Mouse (Mus musculus) Patski (cell line): ENCODE measurements around the gene Phf21a. TPM values are rescaled to one million over a fixed set of nuclear protein-coding genes. Genes with fewer than 3 reads are reported as not detected.
"Not testable (repeated sequence)": the region's sequence is repeated elsewhere in the genome, so short reads cannot be mapped to it uniquely, and the experiment has no call there.

Experiments used
- ATAC-seq: fragments of 100-300 bp; one replicate; pipeline ENCODE4 v1.8.0; 2021
- CTCF ChIA-PET: fragments of 350-600 bp; sonication (Branson Sonifier 250); formaldehyde crosslinking; loops from one replicate; lab custom pipeline; 2022; ENCODE audit warnings: inconsistent platforms; lab: Charles Lee
- POLR2A ChIA-PET: fragments of 350-600 bp; sonication (Branson Sonifier 250); formaldehyde crosslinking; loops from one replicate; lab custom pipeline; 2022; ENCODE audit warnings: antibody characterized with exemption, inconsistent platforms; lab: Charles Lee
- DNase-seq: peaks from one replicate; pipeline ENCODE4 v3.0.0-alpha.2; 2011; ENCODE audit warnings: low read depth, low spot score
- H3K27me3 ChIP-seq: fragments of 371-371 bp; one replicate; pipeline ENCODE4 v1.5.1; 2021
- CTCF ChIP-seq: fragments of 100-300 bp; IDR thresholded peaks from one replicate; pipeline ENCODE4 v1.5.1; 2021
- in situ Hi-C: fragments of 300-500 bp; cut with MboI; formaldehyde crosslinking; loops from 3 replicates; pipeline ENCODE4 v1.11.1; 2018; ENCODE audit warnings: low pct_unique_long_range_greater_than_20kb, mixed read lengths
- polyA plus RNA-seq: library from polyadenylated mRNA; unstranded; gene quantifications from one replicate; pipeline ENCODE4 v1.2.3, GENCODE M21; 2021

Gene Phf21a
- polyA plus RNA-seq, 1 experiment from 2014 or later: 69.9 TPM

- DNase-seq: no peak
- ATAC-seq: no peak
- peaks cover 4% of the 10 kb centered on the region for H3K27me3 ChIP-seq
Observed at GRCm38 (mm10) chr2:92392318-92393264, 299.7 kb downstream of the Phf21a start.

DNA sequence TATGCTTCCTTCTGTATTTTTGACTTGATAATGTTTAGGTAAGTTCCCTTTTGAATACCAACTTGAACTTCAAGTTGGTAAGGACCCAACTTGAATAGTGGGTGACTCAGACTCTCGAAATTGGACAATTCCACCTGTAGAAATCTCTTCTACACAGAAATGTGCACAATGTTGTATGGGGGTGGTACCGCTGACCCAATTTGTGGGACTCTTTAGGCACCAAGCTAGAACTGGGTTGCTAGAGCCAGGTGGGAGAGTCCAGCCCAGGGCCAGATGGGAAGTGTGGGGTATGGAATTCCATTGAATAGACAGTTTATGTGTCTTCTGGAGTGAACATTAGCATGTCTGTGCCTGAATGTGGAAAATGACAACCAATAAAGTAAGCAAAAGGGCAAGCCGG is 302.6 kb downstream of the Phf21a start:
- in situ Hi-C loops: no loop called here
- no peak for TF ChIP-seq CTCF

More at GRCm38 (mm10) chr2:92392318-92393264, 299.7 kb downstream of the Phf21a start:
- ChIA-PET POLR2A (no interaction called here), CTCF (no interaction called here)
- in situ Hi-C loops: no loop called here
- TF ChIP-seq CTCF: no peak

GRCm38 (mm10) chr2:92397436-92397835 is 304.5 kb downstream of the Phf21a start:
- no peak for TF ChIP-seq CTCF
- ChIA-PET POLR2A (no interaction called here), CTCF (no interaction called here)
- peaks cover 4% of the 10 kb centered on the region for H3K27me3 ChIP-seq
- no peak for DNase-seq
- in situ Hi-C loops: no loop called here
- ATAC-seq: no peak

More for the DNA sequence above, 302.6 kb downstream of the Phf21a start:
- ATAC-seq (no peak), DNase-seq (no peak)
- POLR2A ChIA-PET: no interaction called here
- CTCF ChIA-PET: no interaction called here
- H3K27me3 ChIP-seq: peaks cover 4% of the 10 kb centered on the region

DNA sequence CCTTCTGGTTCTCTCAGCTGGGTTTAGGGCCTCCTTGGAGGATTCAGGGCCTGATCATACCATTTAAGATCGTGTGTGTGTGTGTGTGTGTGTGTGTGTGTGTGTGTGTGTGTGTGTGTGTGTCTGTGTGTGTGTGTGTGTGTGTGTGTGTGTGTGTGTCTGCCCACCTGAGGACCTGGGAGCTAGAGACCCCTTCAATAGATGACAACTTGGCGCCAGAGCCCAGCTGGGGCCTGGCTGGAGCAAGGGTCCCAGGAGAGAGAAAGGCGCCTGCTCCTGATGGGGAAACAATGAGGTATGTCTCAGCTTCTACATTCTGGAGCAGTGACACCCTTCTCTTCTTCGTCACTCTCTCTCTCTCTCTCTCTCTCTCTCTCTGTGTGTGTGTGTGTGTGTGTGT is 307.0 kb downstream of the Phf21a start:
- not testable (repeated sequence) for ATAC-seq

DNA sequence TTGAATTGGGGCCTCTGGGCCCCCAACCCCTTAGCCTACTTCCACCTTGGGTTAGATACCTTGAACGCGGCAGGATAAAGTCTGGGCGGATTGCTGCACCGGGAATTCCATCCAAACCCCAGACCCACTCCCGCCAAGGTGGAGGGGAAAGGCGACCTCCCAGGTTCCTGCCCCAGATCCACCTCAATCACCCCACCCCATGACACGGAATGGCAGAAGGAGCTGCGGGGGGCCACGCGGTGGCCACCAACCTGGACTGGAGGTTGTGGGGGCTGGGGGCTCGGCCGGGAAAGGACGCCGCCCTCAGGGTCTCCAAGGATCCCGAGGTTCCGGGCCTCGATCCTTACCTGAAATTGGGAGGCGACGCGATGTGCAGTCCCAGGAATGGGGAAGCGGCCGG is 307.8 kb downstream of the Phf21a start:
- in situ Hi-C loops: no loop called here
- DNase-seq (no peak), ATAC-seq (no peak)
- TF ChIP-seq CTCF: no peak
- ChIA-PET POLR2A (no interaction called here), CTCF (interaction anchor here (1.8 kb wide), 1 partner anchor 21 kb away, joined by 6 read pairs; no protein-coding TSS in a partner anchor)
- H3K27me3 ChIP-seq: no peaks in the 10 kb centered on the region

More for the DNA sequence above, 307.0 kb downstream of the Phf21a start:
- in situ Hi-C loops, H3K27me3 ChIP-seq, DNase-seq, POLR2A ChIA-PET: not testable (repeated sequence)
- CTCF ChIA-PET: interaction anchor here (1.2 to 1.8 kb wide), 2 partner anchors 22 to 25 kb away, joined by 3 to 6 read pairs; no protein-coding TSS in a partner anchor

DNA sequence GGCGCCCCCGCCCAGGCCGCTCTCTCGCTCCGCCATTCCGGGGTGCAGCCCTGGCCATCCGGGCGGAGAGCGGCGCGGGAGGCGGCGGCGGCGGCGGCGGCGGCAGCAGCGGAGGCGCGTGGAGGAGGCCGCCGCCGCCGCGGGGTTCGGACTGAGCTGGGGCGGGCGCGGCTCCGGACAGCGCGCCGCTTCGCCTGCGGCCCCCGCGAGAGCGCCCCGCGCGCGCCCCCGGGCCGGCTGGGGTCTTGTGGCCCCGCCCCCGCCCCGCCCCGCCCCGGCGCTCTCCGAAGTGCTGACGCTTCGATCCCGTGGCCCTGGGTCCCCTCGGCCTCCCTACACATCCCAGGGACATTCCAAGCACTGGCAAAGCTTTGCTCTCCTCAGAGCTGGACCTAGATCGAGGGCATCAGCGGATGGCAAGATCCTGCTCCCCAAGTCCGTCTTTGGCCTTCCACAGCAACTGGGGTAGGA is 308.2 kb downstream of the Phf21a start, which contains the start of gene Mapk8ip1:
Gene Mapk8ip1, minus strand, starts transcription at position 173 of the 471 bp plus-strand sequence.
- in situ Hi-C loops: no loop called here
- no peak for DNase-seq
- no peak for TF ChIP-seq CTCF
- ChIA-PET CTCF (no interaction called here), POLR2A (interaction anchor here (0.6 kb wide), 1 partner anchor 1650 kb away, joined by 4 read pairs; no protein-coding TSS in a partner anchor)
- H3K27me3 ChIP-seq: no peaks in the 10 kb centered on the region
- ATAC-seq: no peak

DNA sequence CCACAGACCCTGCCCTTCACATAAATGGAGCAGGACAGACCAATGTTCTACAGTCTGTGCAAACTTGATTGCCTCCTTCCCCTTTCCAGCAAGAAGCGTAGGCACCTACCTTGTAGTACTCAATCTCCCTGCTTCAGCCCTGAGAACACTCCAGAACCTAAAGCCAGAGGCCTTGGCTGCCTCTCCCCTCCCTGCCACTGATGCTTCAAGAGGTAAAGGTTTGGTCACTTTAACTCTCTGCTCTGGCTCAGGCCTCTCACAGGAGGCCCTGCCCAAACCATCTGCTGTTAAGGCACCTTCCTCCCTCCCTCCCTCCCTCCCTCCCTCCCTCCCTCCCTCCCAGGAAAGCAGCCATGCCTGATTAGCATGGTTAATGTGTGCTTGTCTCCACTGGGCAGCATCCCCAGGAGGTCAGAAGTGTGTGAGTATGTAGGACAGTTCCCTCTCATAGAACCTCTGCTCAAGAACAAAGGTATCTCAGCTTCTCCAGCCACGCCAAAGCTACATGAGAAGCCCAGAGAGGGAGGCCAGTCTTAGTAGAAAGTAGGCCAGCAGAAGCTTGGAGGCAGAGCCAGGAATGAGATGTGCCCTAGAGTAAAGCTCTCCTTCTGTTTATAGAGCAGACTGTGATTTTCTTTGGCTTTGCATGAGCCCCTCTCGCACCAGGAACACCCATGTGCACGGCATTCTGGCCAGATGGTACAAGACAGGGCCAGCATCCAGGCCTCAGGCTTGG is 309.8 kb downstream of the Phf21a start:
- no peaks in the 10 kb centered on the region for H3K27me3 ChIP-seq
- in situ Hi-C loops: no loop called here
- no peak for ATAC-seq
- ChIA-PET POLR2A (no interaction called here), CTCF (interaction anchor here (1.7 kb wide), 1 partner anchor 19 kb away, joined by 3 read pairs; no protein-coding TSS in a partner anchor)
- DNase-seq: no peak
- no peak for TF ChIP-seq CTCF

DNA sequence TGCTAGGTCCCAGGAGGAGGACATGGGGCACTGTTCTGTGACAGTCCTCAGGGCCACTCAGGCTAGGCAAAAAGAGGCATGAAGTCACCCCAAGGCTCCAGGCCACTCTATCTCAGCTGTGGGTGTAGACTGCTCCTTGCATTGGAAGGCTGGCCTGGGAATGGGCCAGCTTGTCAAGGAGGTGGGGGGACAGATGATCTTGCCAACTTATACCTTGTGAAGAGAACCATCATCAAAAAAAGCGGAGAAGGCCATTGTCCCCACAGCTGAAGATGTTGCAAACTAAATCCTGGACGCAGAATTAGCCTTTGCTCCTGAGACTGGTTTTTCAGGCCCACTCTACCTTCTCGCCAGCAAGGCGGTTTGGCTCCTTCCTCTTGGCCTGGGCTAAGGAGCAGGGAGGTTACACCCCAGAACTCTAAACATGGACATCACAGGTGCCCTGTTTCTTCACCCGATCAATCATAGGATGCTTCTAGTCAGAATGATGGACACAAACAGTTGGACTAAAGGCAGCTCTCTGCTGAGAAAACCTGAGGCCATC is 310.9 kb downstream of the Phf21a start:
- ChIA-PET CTCF (no interaction called here), POLR2A (interaction anchor here (0.7 kb wide), 1 partner anchor 20 kb away, joined by 3 read pairs; no protein-coding TSS in a partner anchor)
- ATAC-seq: no peak
- TF ChIP-seq CTCF: no peak
- no peak for DNase-seq
- in situ Hi-C loops: no loop called here
- no peaks in the 10 kb centered on the region for H3K27me3 ChIP-seq

GRCm38 (mm10) chr2:92404737-92405136 is 311.8 kb downstream of the Phf21a start:
- in situ Hi-C loops: no loop called here
- H3K27me3 ChIP-seq: no peaks in the 10 kb centered on the region
- DNase-seq (no peak), ATAC-seq (no peak)
- ChIA-PET CTCF (no interaction called here), POLR2A (interaction anchor here (0.5 kb wide), 1 partner anchor 10 kb away, joined by 3 read pairs; no protein-coding TSS in a partner anchor)
- no peak for TF ChIP-seq CTCF

- H3K27me3 ChIP-seq: no peaks in the 10 kb centered on the region
- in situ Hi-C loops: no loop called here
- ChIA-PET POLR2A (no interaction called here), CTCF (interaction anchor here (0.8 kb wide), 1 partner anchor 12 kb away, joined by 3 read pairs; no protein-coding TSS in a partner anchor)
- ATAC-seq (no peak), DNase-seq (no peak)
- TF ChIP-seq CTCF: no peak
Observed at GRCm38 (mm10) chr2:92405687-92406086, 312.8 kb downstream of the Phf21a start.
